8 mouse cellular contexts compared by ENCODE assay signal in genomic region chr15:99393386-99394252, GRCm38 (mm10). TPM values are rescaled to one million over a fixed set of nuclear protein-coding genes. Genes with fewer than 3 reads are reported as not detected.
DNase-seq lines count a peak whose midpoint lies in the region; ATAC-seq and TF ChIP-seq lines count a peak whose summit lies in the region.

No protein-coding gene starts in this region.

- H3K9me3 ChIP-seq in forebrain, embryonic 16.5 days (ENCODE audit: control insufficient read depth, low read length): no peaks in the 10 kb centered on the region
- H3K9me3 ChIP-seq in intestine, embryonic 15.5 days: no peaks in the 10 kb centered on the region
- no peaks in the 10 kb centered on the region for H3K9me3 ChIP-seq in liver, embryonic 16.5 days (replicated peaks; ENCODE audit: control insufficient read depth, low read length)
- H3K9me3 ChIP-seq in neural tube, embryonic 12.5 days: no peaks in the 10 kb centered on the region

- H3K4me3 ChIP-seq in bone marrow macrophage, adult 2 months (ENCODE audit: insufficient read depth, low read length): peak overlapping the region; percentile 89
- peak overlapping the region; percentile 95 for H3K4me3 ChIP-seq in forebrain, embryonic 16.5 days (replicated peaks; ENCODE audit: low read length)
- peak overlapping the region; percentile 64 for H3K4me3 ChIP-seq in intestine, embryonic 15.5 days (replicated peaks)
- peak overlapping the region; percentile 91 for H3K4me3 ChIP-seq in liver, embryonic 16.5 days (ENCODE audit: low read depth, low read length)
- peak overlapping the region; percentile 68 for H3K4me3 ChIP-seq in neural tube, embryonic 12.5 days

- intact Hi-C loops in gastrocnemius, postnatal 14 days (cut with DNase I; ENCODE audit: low total_unique reads): no loop called here

- ATAC-seq in forebrain, embryonic 16.5 days: no peak
- ATAC-seq in intestine, embryonic 15.5 days: peak; percentile 78
- ATAC-seq in liver, embryonic 16.5 days (ENCODE audit: low read depth): peak; percentile 48
- ATAC-seq in neural tube, embryonic 12.5 days (ENCODE audit: low FRiP score, low read depth): peak; percentile 41

- TF ChIP-seq POLR2A in bone marrow macrophage, adult 2 months (IDR thresholded peaks at IDR 0.05; ENCODE audit: borderline replicate concordance, low read depth, low read length): no peak

- DNase-seq in gastrocnemius, postnatal 14 days: peak; percentile 41
- no peak for DNase-seq in gastrocnemius, postnatal 10 days
- no peak for DNase-seq in right cerebral cortex, adult 18-20 months

- H3K4me1 ChIP-seq in bone marrow macrophage, adult 2 months (ENCODE audit: control insufficient read depth, insufficient read depth, low read length): peaks cover 34% of the 10 kb centered on the region
- H3K4me1 ChIP-seq in forebrain, embryonic 16.5 days (replicated peaks; ENCODE audit: control insufficient read depth, insufficient read depth, low read length): peaks cover 35% of the 10 kb centered on the region
- peaks cover 31% of the 10 kb centered on the region for H3K4me1 ChIP-seq in intestine, embryonic 15.5 days (replicated peaks)
- H3K4me1 ChIP-seq in liver, embryonic 16.5 days (ENCODE audit: control insufficient read depth, low read depth, low read length): peaks cover 39% of the 10 kb centered on the region
- peaks cover 41% of the 10 kb centered on the region for H3K4me1 ChIP-seq in neural tube, embryonic 12.5 days

- H3K9ac ChIP-seq in forebrain, embryonic 16.5 days (replicated peaks; ENCODE audit: low read depth, low read length): peak overlapping the region; percentile 81
- H3K9ac ChIP-seq in intestine, embryonic 15.5 days: peak overlapping the region; percentile 81
- peak overlapping the region; percentile 93 for H3K9ac ChIP-seq in liver, embryonic 16.5 days (ENCODE audit: low read depth, low read length)
- peak overlapping the region; percentile 89 for H3K9ac ChIP-seq in neural tube, embryonic 12.5 days

- no peaks in the 10 kb centered on the region for H3K36me3 ChIP-seq in forebrain, embryonic 16.5 days (ENCODE audit: control insufficient read depth, insufficient read depth)
- no peaks in the 10 kb centered on the region for H3K36me3 ChIP-seq in intestine, embryonic 15.5 days
- no peaks in the 10 kb centered on the region for H3K36me3 ChIP-seq in liver, embryonic 16.5 days (ENCODE audit: control insufficient read depth, insufficient read depth)
- no peaks in the 10 kb centered on the region for H3K36me3 ChIP-seq in neural tube, embryonic 12.5 days

- H3K27me3 ChIP-seq in forebrain, embryonic 16.5 days (replicated peaks; ENCODE audit: control insufficient read depth, insufficient read depth, low read length): no peaks in the 10 kb centered on the region
- no peaks in the 10 kb centered on the region for H3K27me3 ChIP-seq in intestine, embryonic 15.5 days (replicated peaks)
- H3K27me3 ChIP-seq in liver, embryonic 16.5 days (ENCODE audit: control insufficient read depth, insufficient read depth, low read depth, low read length): no peaks in the 10 kb centered on the region
- no peaks in the 10 kb centered on the region for H3K27me3 ChIP-seq in neural tube, embryonic 12.5 days (replicated peaks)

- peak overlapping the region; percentile 97 for H3K27ac ChIP-seq in bone marrow macrophage, adult 2 months (ENCODE audit: insufficient read depth, low read depth, low read length)
- H3K27ac ChIP-seq in forebrain, embryonic 16.5 days (ENCODE audit: low read length): peak overlapping the region; percentile 94
- H3K27ac ChIP-seq in intestine, embryonic 15.5 days: peak overlapping the region; percentile 97
- H3K27ac ChIP-seq in liver, embryonic 16.5 days (ENCODE audit: low read length): peak overlapping the region; percentile 99
- H3K27ac ChIP-seq in neural tube, embryonic 12.5 days: no peak overlapping the region

- 12% methylated on average over 24 of the region's 24 CpGs for WGBS in forebrain, embryonic 16.5 days
- WGBS in intestine, embryonic 15.5 days: 3% methylated on average over 24 of the region's 24 CpGs
- WGBS in liver, embryonic 16.5 days (ENCODE audit: insufficient replicate concordance): 3% methylated on average over 24 of the region's 24 CpGs
- 12% methylated on average over 24 of the region's 24 CpGs for WGBS in neural tube, embryonic 12.5 days

- TF ChIP-seq CTCF in bone marrow macrophage, adult 2 months (IDR thresholded peaks at IDR 0.05; ENCODE audit: low read depth, low read length): no peak; the same call in 1 of the 2 replicates

- peak overlapping the region; percentile 99 for H3K4me2 ChIP-seq in forebrain, embryonic 16.5 days (ENCODE audit: low read length)
- H3K4me2 ChIP-seq in intestine, embryonic 15.5 days (replicated peaks): peak overlapping the region; percentile 86
- peak overlapping the region; percentile 74 for H3K4me2 ChIP-seq in liver, embryonic 16.5 days (ENCODE audit: low read depth, low read length)
- H3K4me2 ChIP-seq in neural tube, embryonic 12.5 days (replicated peaks): peak overlapping the region; percentile 99

RNA-seq across cellular contexts. Expression of gene Tmbim6, which starts 0.9 kb away (rescaled TPM):
- 100 to 1,000 TPM; 167 to 170 TPM for total RNA-seq in gastrocnemius, postnatal 14 days (2021)
- 100 to 1,000 TPM; 189 to 194 TPM for total RNA-seq in gastrocnemius, postnatal 10 days (2021)
- 647 and 669 TPM in 2 replicates for polyA plus RNA-seq in bone marrow macrophage, adult 2 months (2012; ENCODE audit: insufficient read depth, insufficient read length, missing spikeins)
- 273 and 295 TPM in 2 replicates for polyA plus RNA-seq in forebrain, embryonic 16.5 days (2015; fragmentation: Nextera tagmentation; extraction: Ambion mirVana)
- polyA plus RNA-seq in intestine, embryonic 15.5 days (2015; fragmentation: Nextera tagmentation; extraction: Ambion mirVana): 530 and 607 TPM in 2 replicates
- 309 and 359 TPM in 2 replicates for polyA plus RNA-seq in liver, embryonic 16.5 days (2015; fragmentation: Nextera tagmentation; extraction: Ambion mirVana)
- polyA plus RNA-seq in neural tube, embryonic 12.5 days (2016; fragmentation: Nextera tagmentation; extraction: Ambion mirVana): 245 and 247 TPM in 2 replicates

RNA-seq across cellular contexts. Expression of gene Fmnl3, which starts 23.3 kb away (rescaled TPM):
- total RNA-seq in gastrocnemius, postnatal 14 days (2021): 10 to 100 TPM; 13.3 to 13.6 TPM
- total RNA-seq in gastrocnemius, postnatal 10 days (2021): 10 to 100 TPM; 17.6 to 26.2 TPM
- polyA plus RNA-seq in bone marrow macrophage, adult 2 months (2012; ENCODE audit: insufficient read depth, insufficient read length, missing spikeins): 18.9 and 23.2 TPM in 2 replicates
- polyA plus RNA-seq in forebrain, embryonic 16.5 days (2015; fragmentation: Nextera tagmentation; extraction: Ambion mirVana): 8.7 and 10.3 TPM in 2 replicates
- 16.3 and 17.3 TPM in 2 replicates for polyA plus RNA-seq in intestine, embryonic 15.5 days (2015; fragmentation: Nextera tagmentation; extraction: Ambion mirVana)
- 2.9 and 3.0 TPM in 2 replicates for polyA plus RNA-seq in liver, embryonic 16.5 days (2015; fragmentation: Nextera tagmentation; extraction: Ambion mirVana)
- polyA plus RNA-seq in neural tube, embryonic 12.5 days (2016; fragmentation: Nextera tagmentation; extraction: Ambion mirVana): 15.1 and 16.1 TPM in 2 replicates
